Mouse (Mus musculus) heart, embryonic 15.5 days (tissue): Measurements from ENCODE around the gene Nos1. TPM values are rescaled to one million over a fixed set of nuclear protein-coding genes. Genes with fewer than 3 reads are reported as not detected.
"Not testable (repeated sequence)": the region's sequence is repeated elsewhere in the genome, so short reads cannot be mapped to it uniquely, and the experiment has no call there.

Experiments used
- ATAC-seq: fragments of 200-750 bp; cut with Nextera tagmentation; replicated peaks from 2 replicates; pipeline ENCODE4 v1.8.0; 2017; ENCODE audit warnings: low read depth, moderate TSS enrichment; ENCODE audit not compliant: insufficient number of reproducible peaks, insufficient read depth, low FRiP score
- H3K27ac ChIP-seq: fragments of 300-500 bp; sonication (generic); 2 replicates; pipeline ENCODE4 v1.5.1; 2015; ENCODE audit warnings: mild to moderate bottlenecking, inconsistent platforms
- H3K27me3 ChIP-seq: fragments of 300-500 bp; sonication (generic); 2 replicates; pipeline ENCODE4 v1.6.1; 2015; ENCODE audit warnings: inconsistent platforms
- H3K36me3 ChIP-seq: fragments of 300-500 bp; sonication (generic); 2 replicates; pipeline ENCODE4 v1.6.1; 2015; ENCODE audit warnings: mild to moderate bottlenecking, inconsistent platforms
- H3K4me1 ChIP-seq: fragments of 300-500 bp; sonication (generic); replicated peaks from 2 replicates; pipeline ENCODE4 v1.6.1; 2015; ENCODE audit warnings: inconsistent platforms
- H3K4me2 ChIP-seq: fragments of 300-500 bp; sonication (generic); 2 replicates; pipeline ENCODE4 v1.6.1; 2015; ENCODE audit warnings: inconsistent platforms, mild to moderate bottlenecking, moderate library complexity
- H3K4me3 ChIP-seq: fragments of 300-500 bp; sonication (generic); 2 replicates; pipeline ENCODE4 v1.5.1; 2015; ENCODE audit warnings: mild to moderate bottlenecking, inconsistent platforms
- H3K9ac ChIP-seq: fragments of 300-500 bp; sonication (generic); 2 replicates; pipeline ENCODE4 v1.6.1; 2015; ENCODE audit warnings: mild to moderate bottlenecking, inconsistent platforms
- H3K9me3 ChIP-seq: fragments of 300-500 bp; sonication (generic); replicated peaks from 2 replicates; pipeline ENCODE4 v1.6.1; 2016; ENCODE audit warnings: inconsistent platforms
- WGBS: fragments of 180-500 bp; shearing (Covaris S2); methylation state at CpG from one replicate; pipeline ENCODE4 v1.1.7; 2015; ENCODE audit warnings: mixed read lengths; 5-methylcytosine and 5-hydroxymethylcytosine counted together
- polyA plus RNA-seq: library from polyadenylated mRNA; unstranded; fragments of >200 nt; fragmentation: Nextera tagmentation; extraction: Ambion mirVana; gene quantifications from 2 replicates; pipeline ENCODE4 v1.2.1, GENCODE M21; 2015

Nos1 gene
- polyA plus RNA-seq, 1 experiment from 2014 or later = 0.05 TPM

DNA sequence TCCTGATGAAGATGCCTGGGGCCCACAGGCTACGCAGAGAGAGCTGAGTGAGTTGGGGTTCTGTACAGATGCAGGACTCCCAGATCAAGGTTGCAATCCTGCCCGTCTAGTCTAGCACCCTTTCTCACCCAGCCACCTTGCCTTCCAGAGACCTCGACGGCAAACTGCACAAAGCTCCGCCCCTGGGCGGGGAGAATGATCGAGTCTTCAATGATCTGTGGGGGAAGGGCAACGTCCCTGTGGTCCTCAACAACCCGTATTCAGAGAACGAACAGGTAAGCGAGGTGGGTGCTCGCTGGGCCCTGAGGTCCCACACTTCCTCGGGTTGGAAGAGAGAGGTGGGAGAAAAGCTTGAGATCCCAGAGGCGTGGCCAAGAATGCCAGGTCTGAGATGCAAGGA is 98.3 kb downstream of the Nos1 start:
- Histone ChIP-seq H3K4me3 (no peak overlapping the region), H3K4me2 (no peak overlapping the region), H3K27me3 (no peaks in the 10 kb centered on the region), H3K27ac (no peak overlapping the region), H3K9me3 (no peaks in the 10 kb centered on the region), H3K4me1 (no peaks in the 10 kb centered on the region), H3K36me3 (no peaks in the 10 kb centered on the region), H3K9ac (no peak overlapping the region)
- ATAC-seq = no peak
- 39% methylated on average over 14 of the region's 14 CpGs for WGBS

DNA sequence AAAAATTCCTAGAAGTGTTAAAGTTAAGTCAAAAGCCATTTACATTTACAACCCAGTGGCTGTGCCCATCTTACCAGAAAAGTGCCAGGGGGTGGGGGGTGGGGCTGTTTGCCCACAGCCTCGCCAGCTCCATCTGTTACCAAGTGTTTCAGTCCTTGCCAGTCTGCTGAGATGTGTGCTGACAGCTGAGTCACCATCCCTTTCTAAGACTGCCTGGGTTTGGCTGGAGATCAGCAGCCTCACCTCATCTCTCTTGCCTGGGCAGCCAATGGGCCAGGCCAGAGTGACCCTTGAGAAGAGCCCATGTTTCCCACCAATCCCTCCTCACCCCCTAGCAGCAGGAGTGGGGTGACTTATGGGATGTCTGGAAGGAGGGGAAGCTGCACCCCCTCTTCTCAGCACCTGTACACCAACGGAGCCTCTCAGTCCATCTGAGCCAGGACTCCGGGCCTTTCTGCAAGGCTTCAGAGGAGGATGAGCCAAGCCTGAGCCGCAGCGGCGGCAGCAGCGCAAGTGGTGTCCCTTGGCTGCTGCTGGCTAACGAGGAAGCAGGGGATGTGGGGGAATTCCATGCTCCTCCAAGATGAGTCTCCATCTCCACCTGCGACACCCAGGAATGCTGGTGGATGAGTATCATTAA is 100.2 kb downstream of the Nos1 start:
- Histone ChIP-seq H3K27me3 (no peaks in the 10 kb centered on the region), H3K9ac (no peak overlapping the region), H3K27ac (no peak overlapping the region), H3K36me3 (no peaks in the 10 kb centered on the region), H3K4me1 (no peaks in the 10 kb centered on the region), H3K9me3 (no peaks in the 10 kb centered on the region), H3K4me3 (no peak overlapping the region), H3K4me2 (no peak overlapping the region)
- no peak for ATAC-seq
- 85% methylated on average over 9 of the region's 9 CpGs for WGBS

DNA sequence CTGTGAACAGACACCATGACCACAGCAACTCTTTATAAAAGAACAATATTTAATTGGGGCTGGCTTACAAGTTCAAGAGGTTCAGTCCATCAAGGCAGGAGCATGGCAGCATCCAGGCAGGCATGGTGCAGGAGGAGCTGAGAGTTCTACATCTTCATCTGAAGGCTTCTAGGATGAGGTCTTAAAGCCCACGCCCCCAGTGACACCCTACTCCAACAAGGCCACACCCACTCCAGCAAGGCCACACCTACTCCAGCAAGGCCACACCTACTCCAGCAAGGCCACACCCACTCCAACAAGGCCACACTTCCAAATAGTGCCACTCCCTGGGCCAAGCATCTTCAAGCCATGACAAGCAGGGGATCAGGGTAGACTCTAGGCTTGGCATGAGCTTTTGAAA is 101.6 kb downstream of the Nos1 start:
- H3K4me1 ChIP-seq, H3K9me3 ChIP-seq, ATAC-seq, H3K9ac ChIP-seq, H3K27me3 ChIP-seq, H3K4me3 ChIP-seq, H3K27ac ChIP-seq, H3K4me2 ChIP-seq, H3K36me3 ChIP-seq: not testable (repeated sequence)
- 95% methylated on average over 1 of the region's 1 CpGs for WGBS

DNA sequence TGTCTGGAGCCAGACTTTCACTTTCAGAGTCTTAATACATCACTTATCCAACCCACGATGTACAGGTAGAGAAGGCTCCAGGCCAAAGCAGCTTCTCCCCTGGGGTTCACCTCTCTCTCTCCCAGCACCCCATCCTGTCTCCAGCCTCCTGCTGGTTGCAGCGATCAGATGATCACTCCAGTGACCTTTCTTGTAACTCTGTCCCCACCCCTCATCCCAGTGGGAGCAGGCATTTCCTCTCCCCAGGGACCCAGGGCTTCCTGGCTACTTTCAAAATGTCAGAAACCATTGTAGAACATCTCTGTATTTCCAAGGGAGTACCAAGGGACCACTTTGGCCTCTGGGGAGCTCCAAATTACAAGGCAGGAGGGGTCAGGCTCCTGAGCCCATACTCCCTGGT is 104.2 kb downstream of the Nos1 start:
- 52% methylated on average over 2 of the region's 2 CpGs for WGBS
- ATAC-seq = no peak
- no peak overlapping the region for H3K27ac ChIP-seq

DNA sequence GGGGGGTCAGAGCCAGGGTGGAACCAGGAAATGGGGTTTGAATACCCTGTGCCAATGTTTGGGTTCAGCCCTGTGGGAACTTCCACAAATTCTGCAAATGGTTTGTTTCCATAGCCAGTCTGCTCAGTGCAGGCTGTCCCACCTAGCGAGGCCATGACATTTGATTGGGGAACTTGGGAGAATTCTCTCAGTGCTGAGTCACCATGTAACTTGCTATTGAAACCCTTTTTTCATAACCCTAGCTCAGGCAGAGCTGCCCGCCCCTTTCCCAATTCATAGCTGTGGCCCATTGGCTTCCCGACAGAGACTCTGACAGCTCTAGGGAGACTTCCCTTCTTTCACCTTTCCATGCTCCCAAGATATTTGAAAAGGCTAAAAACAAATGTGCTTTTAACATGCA is 107.3 kb downstream of the Nos1 start:
- H3K4me1 ChIP-seq = no peaks in the 10 kb centered on the region
- 69% methylated on average over 3 of the region's 3 CpGs for WGBS
- no peak overlapping the region for H3K4me3 ChIP-seq
- H3K27me3 ChIP-seq = no peaks in the 10 kb centered on the region; the same call in 1 of the 2 replicates
- H3K9me3 ChIP-seq = no peaks in the 10 kb centered on the region
- no peak overlapping the region for H3K9ac ChIP-seq
- H3K36me3 ChIP-seq = no peaks in the 10 kb centered on the region
- no peak overlapping the region for H3K4me2 ChIP-seq
- ATAC-seq = no peak
- H3K27ac ChIP-seq = no peak overlapping the region

More for the DNA sequence above, 104.2 kb downstream of the Nos1 start:
- Histone ChIP-seq H3K4me1 (no peaks in the 10 kb centered on the region), H3K4me3 (no peak overlapping the region), H3K4me2 (no peak overlapping the region), H3K9ac (no peak overlapping the region), H3K9me3 (no peaks in the 10 kb centered on the region), H3K27me3 (no peaks in the 10 kb centered on the region; the same call in 1 of the 2 replicates), H3K36me3 (no peaks in the 10 kb centered on the region)

DNA sequence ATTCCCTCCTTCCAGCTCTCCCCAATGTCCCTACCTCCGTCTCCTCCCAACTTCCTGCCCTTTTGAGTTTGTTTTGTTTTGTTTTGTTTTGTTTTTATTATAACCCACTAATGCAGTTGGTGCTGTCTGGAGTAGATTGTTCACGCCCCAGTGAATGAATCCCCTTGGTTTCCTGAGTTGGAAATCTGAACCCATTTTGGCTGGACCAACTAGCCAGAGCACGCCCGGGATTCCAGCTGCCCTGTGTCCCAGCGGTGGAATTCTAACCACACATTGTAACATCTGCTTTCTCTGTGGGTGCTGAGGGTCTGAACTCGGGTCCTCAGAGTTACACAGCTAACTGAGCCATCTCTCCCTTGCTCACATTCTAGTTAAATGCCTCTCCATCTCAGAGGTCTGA is 108.1 kb downstream of the Nos1 start:
- no peaks in the 10 kb centered on the region for H3K36me3 ChIP-seq
- WGBS = 52% methylated on average over 6 of the region's 6 CpGs

DNA sequence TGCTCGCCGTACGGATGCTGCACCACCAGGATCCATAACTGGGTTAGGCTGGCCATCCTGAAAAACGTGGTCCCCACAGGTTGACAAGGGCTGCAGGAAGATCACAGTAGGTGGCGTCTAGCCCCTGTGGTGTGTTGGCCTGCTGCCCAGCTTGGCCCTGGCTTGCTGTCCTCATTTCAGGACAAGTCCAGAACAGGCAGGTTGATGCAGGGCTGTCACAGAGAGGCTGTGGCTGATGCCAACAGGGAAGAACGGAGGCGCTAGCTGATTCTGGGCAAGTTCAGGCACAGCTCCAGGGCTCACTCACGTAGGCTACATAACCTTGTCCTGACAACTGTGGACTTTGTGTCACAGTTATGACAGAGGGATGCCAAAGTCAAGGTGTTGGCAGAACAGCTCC is 108.7 kb downstream of the Nos1 start:
- ATAC-seq = no peak
- WGBS = 54% methylated on average over 8 of the region's 8 CpGs
- no peaks in the 10 kb centered on the region; the same call in 1 of the 2 replicates for H3K27me3 ChIP-seq
- H3K4me3 ChIP-seq = no peak overlapping the region
- no peak overlapping the region for H3K27ac ChIP-seq
- no peaks in the 10 kb centered on the region for H3K9me3 ChIP-seq
- H3K4me1 ChIP-seq = no peaks in the 10 kb centered on the region
- no peak overlapping the region for H3K9ac ChIP-seq
- no peaks in the 10 kb centered on the region for H3K36me3 ChIP-seq
- H3K4me2 ChIP-seq = no peak overlapping the region

More for the DNA sequence above, 108.1 kb downstream of the Nos1 start:
- Histone ChIP-seq H3K27ac (no peak overlapping the region), H3K4me3 (no peak overlapping the region), H3K9ac (no peak overlapping the region), H3K9me3 (no peaks in the 10 kb centered on the region), H3K4me1 (no peaks in the 10 kb centered on the region), H3K4me2 (no peak overlapping the region), H3K27me3 (no peaks in the 10 kb centered on the region; the same call in 1 of the 2 replicates)
- no peak for ATAC-seq

DNA sequence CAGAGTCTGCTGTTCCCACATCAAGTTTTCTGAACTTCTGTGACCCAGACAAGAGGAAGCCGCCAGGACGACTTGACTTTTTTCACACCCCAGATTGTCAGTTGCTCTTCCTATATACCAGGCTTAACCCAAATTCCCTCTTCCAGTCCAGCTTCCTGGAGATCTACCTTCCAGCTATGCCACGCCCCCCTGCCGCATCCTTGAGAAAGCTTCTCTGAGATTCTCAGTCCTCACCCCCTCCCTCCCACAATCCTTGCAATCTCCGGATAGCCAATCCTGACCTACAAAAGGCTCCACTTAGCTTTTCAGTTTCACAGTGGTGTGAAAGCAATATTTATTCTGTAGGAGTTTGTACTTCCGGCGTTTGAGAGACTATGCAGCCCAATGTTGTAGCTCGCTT is 110.0 kb downstream of the Nos1 start:
- Histone ChIP-seq H3K4me1 (no peaks in the 10 kb centered on the region), H3K4me2 (no peak overlapping the region), H3K9me3 (no peaks in the 10 kb centered on the region), H3K27me3 (no peaks in the 10 kb centered on the region; the same call in 1 of the 2 replicates), H3K27ac (no peak overlapping the region), H3K36me3 (no peaks in the 10 kb centered on the region), H3K4me3 (no peak overlapping the region), H3K9ac (no peak overlapping the region)
- ATAC-seq = no peak
- WGBS = 51% methylated on average over 8 of the region's 8 CpGs

DNA sequence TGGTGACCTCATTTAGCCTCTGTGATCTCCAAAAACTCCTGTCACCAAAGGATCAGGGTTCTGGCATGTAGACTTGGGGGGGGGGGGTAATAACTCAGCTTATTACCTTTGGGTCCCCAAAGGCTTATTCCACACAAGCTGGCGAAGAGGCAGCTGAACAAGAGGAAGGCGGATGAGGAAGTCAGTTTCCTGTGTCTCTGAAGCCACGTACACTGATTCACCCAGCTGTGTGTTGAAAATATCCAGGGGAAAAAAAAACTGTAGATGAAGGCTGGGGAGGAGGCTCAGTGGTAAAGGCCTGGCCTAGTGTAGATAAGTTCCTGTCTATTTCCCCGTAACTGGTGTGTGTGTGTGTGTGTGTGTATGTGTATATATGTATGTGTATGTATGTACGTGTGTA is 110.7 kb downstream of the Nos1 start:
- 65% methylated on average over 5 of the region's 5 CpGs for WGBS
- H3K9ac ChIP-seq = no peak overlapping the region
- no peaks in the 10 kb centered on the region; the same call in 1 of the 2 replicates for H3K27me3 ChIP-seq
- no peak overlapping the region for H3K27ac ChIP-seq
- no peaks in the 10 kb centered on the region for H3K4me1 ChIP-seq
- no peaks in the 10 kb centered on the region for H3K36me3 ChIP-seq
- H3K4me2 ChIP-seq = no peak overlapping the region
- no peak overlapping the region for H3K4me3 ChIP-seq
- H3K9me3 ChIP-seq = no peaks in the 10 kb centered on the region
- ATAC-seq = no peak

DNA sequence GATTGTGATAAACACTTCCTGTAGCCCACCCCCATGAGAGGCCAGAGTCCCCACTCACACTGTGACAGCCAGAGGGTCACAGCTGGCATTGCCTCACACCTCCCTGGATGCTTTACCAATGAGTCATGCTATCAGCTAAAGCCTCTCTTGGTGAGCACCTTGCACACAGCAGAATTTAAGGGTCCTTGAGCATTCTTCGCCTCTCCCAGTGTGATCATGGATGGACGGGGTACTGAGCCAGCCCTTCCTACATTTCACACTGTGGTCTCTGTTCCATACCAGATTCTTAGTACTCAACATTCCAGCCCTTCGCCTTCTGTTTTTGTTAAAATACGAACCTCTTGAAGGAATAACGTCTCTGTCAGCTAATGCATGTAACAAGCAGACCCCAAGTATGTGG is 113.2 kb downstream of the Nos1 start:
- H3K9me3 ChIP-seq = no peaks in the 10 kb centered on the region
- WGBS = 64% methylated on average over 5 of the region's 5 CpGs
- peaks cover 3% of the 10 kb centered on the region; the same call in 1 of the 2 replicates for H3K27me3 ChIP-seq
- H3K4me2 ChIP-seq = no peak overlapping the region
- H3K27ac ChIP-seq = no peak overlapping the region
- no peak overlapping the region for H3K9ac ChIP-seq
- ATAC-seq = no peak
- H3K36me3 ChIP-seq = no peaks in the 10 kb centered on the region
- H3K4me3 ChIP-seq = no peak overlapping the region
- peaks cover 9% of the 10 kb centered on the region for H3K4me1 ChIP-seq

DNA sequence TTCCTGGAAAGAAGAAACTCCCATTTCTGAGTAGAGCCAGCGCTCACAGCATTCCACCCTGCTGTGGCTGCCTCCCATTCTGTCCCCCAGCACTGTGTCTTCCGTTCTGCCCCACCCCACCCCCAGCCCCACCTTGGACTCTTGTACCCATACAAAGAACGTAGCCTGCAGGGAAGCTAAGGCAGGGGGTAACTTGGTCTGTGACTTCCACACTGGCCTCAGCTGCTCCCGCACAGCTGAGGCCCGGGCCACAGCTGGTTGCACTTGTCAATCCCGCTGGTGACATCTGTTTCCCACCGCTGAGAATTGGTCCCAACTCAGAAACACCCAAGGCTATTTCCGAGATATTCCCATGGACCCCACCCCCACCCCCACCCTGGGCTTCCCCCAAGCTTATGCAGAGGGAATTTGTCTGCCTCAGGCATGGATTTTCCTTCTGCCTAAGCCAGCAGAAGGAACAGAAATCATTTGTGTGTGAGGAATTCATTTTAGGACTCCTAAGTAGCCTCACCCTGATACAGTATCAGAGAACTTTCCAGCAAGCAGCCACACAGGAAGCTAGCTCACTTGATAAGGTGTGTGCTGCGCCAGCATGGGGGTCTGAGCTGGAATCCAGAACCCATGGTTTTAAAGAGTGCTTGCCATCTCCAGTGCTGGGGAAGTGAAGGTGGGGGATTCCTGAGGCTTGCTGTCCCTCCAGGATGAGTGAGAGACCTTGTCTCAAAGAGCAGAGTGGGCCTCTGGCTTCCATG is 117.4 kb downstream of the Nos1 start:
- H3K4me2 ChIP-seq = no peak overlapping the region
- no peak overlapping the region for H3K4me3 ChIP-seq
- no peak overlapping the region for H3K9ac ChIP-seq
- no peak overlapping the region for H3K27ac ChIP-seq
- no peak for ATAC-seq
- H3K36me3 ChIP-seq = no peaks in the 10 kb centered on the region
- peaks cover 16% of the 10 kb centered on the region for H3K27me3 ChIP-seq
- peaks cover 9% of the 10 kb centered on the region for H3K4me1 ChIP-seq
- H3K9me3 ChIP-seq = no peaks in the 10 kb centered on the region
- WGBS = 12% methylated on average over 9 of the region's 9 CpGs

DNA sequence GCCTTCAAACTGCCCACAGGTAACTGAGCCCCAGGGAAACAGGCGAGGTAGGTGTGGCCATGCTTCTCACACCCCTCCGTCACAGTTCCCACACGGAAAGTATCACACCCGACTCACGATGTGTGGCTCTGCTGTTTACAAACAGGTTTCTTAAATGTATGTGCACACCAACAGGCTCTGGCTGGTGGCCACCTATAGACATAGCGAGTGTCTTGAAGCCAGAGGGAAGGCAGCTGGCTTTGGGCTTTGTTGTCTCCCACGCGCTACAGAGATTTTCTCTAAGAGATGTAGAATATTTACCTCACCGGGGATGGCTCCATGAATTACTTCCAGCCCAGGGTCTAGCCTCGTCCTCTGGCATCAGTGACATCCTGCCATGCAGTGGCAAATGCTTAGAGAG is 118.5 kb downstream of the Nos1 start:
- WGBS = 74% methylated on average over 10 of the region's 10 CpGs
- Histone ChIP-seq H3K9ac (no peak overlapping the region), H3K27me3 (peaks cover 16% of the 10 kb centered on the region), H3K4me2 (no peak overlapping the region), H3K4me1 (peaks cover 9% of the 10 kb centered on the region), H3K36me3 (no peaks in the 10 kb centered on the region), H3K4me3 (no peak overlapping the region), H3K27ac (no peak overlapping the region), H3K9me3 (no peaks in the 10 kb centered on the region)
- no peak for ATAC-seq
